Mouse (Mus musculus) right cerebral cortex, postnatal 4 days (tissue): ENCODE results near the gene Adamtsl1.

Experiments used
- DNase-seq: peaks from one replicate; pipeline ENCODE4 v3.0.0-alpha.2; 2022

Gene Adamtsl1

GRCm38 (mm10) chr4:86425581-86425980, 911.6 kb downstream of the Adamtsl1 start:
- DNase-seq, result no peak

DNA sequence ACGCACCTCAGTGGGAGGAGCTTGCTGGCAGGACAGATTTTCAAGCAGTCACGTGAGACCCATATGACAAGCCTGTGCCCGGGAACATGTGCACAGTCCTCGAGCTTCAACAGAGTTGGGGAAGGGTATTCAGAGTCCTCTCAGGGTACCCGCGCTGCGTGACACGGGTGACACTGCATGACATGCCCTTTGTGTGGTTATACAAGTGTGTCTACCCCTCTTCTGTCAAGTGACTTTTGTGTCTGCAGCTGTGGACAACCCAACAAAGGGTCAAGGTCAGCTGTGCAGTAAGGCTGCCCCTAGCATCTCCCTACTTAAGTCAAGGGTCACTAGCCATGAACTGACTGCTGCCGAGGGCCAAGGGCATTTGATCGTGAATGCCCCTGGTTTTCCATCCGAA, 912.6 kb downstream of the Adamtsl1 start:
- no peak for DNase-seq

GRCm38 (mm10) chr4:86427312-86427711, 913.3 kb downstream of the Adamtsl1 start:
- no peak for DNase-seq

DNA sequence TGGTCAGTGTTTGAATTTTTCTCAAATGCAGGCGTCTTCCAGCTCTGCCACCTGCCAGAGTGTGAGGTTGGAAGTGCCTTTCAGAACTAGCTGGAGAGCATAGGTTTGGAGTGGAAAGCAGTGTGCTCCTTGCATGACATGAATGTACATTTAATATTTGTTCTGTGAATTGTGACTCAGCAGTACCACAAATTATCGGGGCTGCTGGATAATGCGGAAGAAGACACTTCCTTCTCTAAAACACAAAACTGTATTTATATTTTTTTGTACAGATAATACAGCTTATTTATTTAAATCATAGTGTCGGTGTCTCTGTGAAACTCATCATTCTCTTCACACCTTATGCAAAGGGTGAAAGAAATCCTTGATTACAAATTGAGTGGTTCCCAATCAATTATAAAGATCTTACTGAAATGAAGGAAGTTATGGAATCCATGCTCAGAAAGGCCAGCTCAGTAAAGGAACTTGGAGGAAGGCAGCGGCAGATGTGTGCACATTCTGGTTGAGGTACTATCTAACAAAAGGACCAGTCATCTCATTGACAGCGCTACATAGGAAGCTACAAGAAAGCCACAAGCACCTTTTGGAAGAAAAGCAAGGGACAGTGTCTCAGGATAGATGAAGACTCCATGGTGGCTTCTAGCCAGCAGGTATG, 914.2 kb downstream of the Adamtsl1 start:
- no peak for DNase-seq

DNA sequence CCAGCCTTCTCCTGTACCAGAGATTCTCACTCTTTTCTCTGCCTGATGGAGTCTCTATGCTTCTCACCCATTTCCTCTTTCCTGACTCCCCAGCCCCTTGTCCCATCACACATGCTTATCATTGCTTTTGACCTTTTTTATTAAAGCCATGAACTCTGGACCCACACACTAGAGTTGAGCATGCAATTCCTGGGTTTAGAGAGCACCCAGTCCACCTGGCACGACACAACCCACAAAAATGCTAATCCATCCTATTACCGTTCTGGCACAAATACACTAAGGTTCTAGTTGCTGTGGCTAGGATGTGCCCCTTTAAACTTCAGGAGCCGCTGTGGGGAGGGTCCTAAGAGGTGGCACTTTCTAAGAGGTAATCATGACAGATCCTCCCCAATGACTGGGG, 921.7 kb downstream of the Adamtsl1 start:
- DNase-seq, result no peak

DNA sequence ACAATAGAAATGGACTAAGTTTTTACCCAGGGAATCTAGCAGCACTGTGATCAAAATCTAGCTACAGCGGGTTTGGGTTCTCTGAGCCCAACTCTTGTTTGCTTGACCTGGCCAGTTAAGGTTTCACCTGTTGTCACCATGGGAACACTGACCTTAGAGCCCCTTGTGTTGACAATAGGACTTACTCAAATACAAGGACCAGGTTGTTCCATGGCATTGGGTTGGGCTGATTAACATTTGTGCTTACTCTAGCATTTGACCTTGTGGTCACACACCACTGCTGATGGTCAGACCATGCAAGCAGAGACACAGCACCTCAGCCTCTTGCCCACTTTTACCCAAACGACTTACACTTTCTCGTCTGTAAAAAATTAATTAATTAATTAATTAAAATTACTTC, 922.4 kb downstream of the Adamtsl1 start:
- DNase-seq, result no peak

GRCm38 (mm10) chr4:86450468-86450867, 936.5 kb downstream of the Adamtsl1 start:
- DNase-seq, result no peak

DNA sequence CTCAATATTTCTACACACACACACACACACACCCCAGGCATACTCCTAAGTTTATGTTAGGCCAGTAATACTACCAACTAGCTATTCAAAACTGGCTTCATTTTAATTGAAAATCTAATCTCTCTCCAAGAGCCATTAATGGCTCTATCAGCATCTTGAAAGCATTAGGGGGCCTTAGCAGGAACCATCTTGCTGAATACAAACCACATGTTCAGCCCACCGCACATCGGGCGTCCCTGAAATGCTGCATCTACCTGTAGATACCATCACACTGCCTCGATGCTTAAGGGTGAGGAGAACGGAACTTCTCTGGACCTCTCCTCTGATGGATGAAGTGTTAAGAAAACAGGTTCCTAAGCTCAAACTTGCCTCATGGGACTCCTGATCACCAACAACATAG, 950.8 kb downstream of the Adamtsl1 start:
- no peak for DNase-seq
